Mouse (Mus musculus): ENCODE measurements around the gene Gsn.

GRCm38 (mm10) chr2:35277686-35278085, 21.5 kb downstream of the Gsn start:
- TF ChIP-seq POLR2A (IDR thresholded peaks at IDR 0.05; ENCODE audit: low read depth, low read length), result no peak
- TF ChIP-seq CTCF (IDR thresholded peaks at IDR 0.05; ENCODE audit: borderline replicate concordance, insufficient read depth, low read length), result no peak

Data from embryonic fibroblast, embryonic 13.5 days (primary cell).